Mouse (Mus musculus) central nervous system, embryonic 18 days (tissue): ENCODE results near the gene Olfr1295. TPM values are rescaled to one million over a fixed set of nuclear protein-coding genes. Genes with fewer than 3 reads are reported as not detected.

Experiments
- polyA plus RNA-seq: library from polyadenylated mRNA; depleted of rRNA; stranded (reverse); fragments of >200 nt; gene quantifications from 2 replicates; pipeline ENCODE4 v1.2.3, GENCODE M21; 2012; rRNA removed

The Olfr1295 gene
- not detected in 2 replicates for polyA plus RNA-seq

DNA sequence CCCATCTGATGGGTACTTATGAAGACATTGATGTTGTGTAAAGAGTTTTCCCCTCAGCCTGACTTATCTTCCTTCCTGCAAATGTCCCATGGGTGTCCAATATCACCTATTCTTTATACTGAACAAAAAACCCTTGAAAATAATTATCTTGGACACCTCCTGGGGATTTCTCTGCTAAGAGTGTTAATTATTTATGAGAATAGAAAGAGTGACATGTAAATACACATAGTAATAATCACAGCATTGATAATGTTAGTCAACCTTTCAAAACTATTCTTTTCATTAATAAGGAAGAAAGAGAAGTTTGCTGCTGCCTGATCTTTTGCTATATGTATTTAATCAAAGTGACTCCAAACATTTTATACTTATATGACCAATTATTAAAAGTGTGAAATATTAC, at the start of gene Olfr1295:
Gene Olfr1295, minus strand, starts transcription at position 101 of the 400 bp plus-strand sequence.

DNA sequence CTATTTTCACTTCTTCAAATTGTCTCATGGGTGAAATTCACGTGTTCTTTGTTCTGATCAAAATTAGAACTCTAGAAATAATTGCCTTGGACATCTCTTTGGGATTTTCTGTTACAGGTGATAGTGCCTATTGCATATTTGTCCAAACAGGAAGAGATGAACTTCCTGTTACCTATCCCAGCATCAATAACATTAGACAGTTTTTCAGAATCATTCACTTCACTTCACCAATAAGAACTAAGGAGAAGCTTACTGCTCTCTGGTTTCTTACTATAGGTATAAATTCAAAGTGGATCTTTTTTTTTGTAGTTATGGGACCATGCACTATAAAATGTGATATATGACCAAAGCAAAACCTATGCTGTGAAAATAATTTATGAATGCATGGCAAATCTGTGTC, 29.3 kb downstream of the Olfr1295 start, which contains the start of gene Olfr1294:
Gene Olfr1294, minus strand, starts transcription at position 101 of the 400 bp plus-strand sequence.

DNA sequence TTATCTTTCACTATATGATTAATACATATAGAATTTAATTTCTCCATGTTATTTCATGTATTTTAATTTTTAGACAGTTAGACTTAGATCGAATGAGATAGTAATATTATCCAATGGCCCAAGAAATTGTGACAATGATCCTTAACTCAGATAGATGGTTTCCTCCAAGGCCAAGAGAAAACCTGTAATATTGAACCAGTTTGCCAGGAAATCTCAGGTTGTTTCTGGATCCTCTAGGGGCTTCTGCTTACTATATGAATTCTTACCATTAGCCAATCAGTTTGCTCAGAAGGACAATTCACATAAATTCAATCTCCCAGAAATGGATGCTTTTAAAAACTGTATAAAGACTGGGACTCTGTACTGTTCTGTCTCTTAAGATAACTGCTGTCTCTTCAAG, 44.6 kb downstream of the Olfr1295 start, which contains the start of gene Olfr1293-ps:
Gene Olfr1293-ps, plus strand, starts transcription at position 301 of the 400 bp plus-strand sequence.

Other genes starting within 250 kb of the Olfr1295 start
- gene Olfr1281, start 243.2 kb downstream of the Olfr1295 start, polyA plus RNA-seq = not detected in 2 replicates
- gene Olfr1282, start 233.6 kb downstream of the Olfr1295 start, polyA plus RNA-seq = not detected in 2 replicates
- not detected in 2 replicates for gene Olfr1283, start 202.9 kb downstream of the Olfr1295 start, polyA plus RNA-seq
- gene Olfr1284, start 194.2 kb downstream of the Olfr1295 start, polyA plus RNA-seq = not detected in 2 replicates
- not detected in 2 replicates for gene Olfr1286, start 146.6 kb downstream of the Olfr1295 start, polyA plus RNA-seq
- gene Olfr1287, start 120.5 kb downstream of the Olfr1295 start, polyA plus RNA-seq = not detected in 2 replicates
- not detected in 2 replicates for gene Olfr1288, start 95.6 kb downstream of the Olfr1295 start, polyA plus RNA-seq
- not detected in 2 replicates for gene Olfr1289, start 88.9 kb downstream of the Olfr1295 start, polyA plus RNA-seq
- not detected in 2 replicates for gene Olfr1290, start 75.9 kb downstream of the Olfr1295 start, polyA plus RNA-seq
- gene Olfr1291-ps1, start 72.5 kb downstream of the Olfr1295 start, polyA plus RNA-seq = not detected in 2 replicates
- gene Olfr1293-ps, start 44.5 kb downstream of the Olfr1295 start, polyA plus RNA-seq = not detected in 2 replicates
- gene Olfr1294, start 29.4 kb downstream of the Olfr1295 start, polyA plus RNA-seq = not detected in 2 replicates
- not detected in 2 replicates for gene Olfr1297, start 56.8 kb upstream of the Olfr1295 start, polyA plus RNA-seq
- not detected in 2 replicates for gene Olfr1298, start 79.5 kb upstream of the Olfr1295 start, polyA plus RNA-seq
- not detected in 2 replicates for gene Olfr1299, start 91.7 kb upstream of the Olfr1295 start, polyA plus RNA-seq
- not detected in 2 replicates for gene Olfr1301, start 181.3 kb upstream of the Olfr1295 start, polyA plus RNA-seq
- not detected in 2 replicates for gene Olfr1302, start 207.7 kb upstream of the Olfr1295 start, polyA plus RNA-seq